Mouse (Mus musculus): ENCODE data around the gene Zfp296. TPM values are rescaled to one million over a fixed set of nuclear protein-coding genes. Genes with fewer than 3 reads are reported as not detected.

Gene Zfp296
- polyA plus RNA-seq, 1 experiment from 2014 or later: 1.5 TPM

Other genes with a start within 250 kb of the Zfp296 start
- gene Ercc1, start 232.5 kb upstream of the Zfp296 start, polyA plus RNA-seq (2016; fragmentation: Nextera tagmentation; extraction: Ambion mirVana): 25.8 and 31.5 TPM in 2 replicates
- gene Cd3eap, start 217.8 kb upstream of the Zfp296 start, polyA plus RNA-seq (2016; fragmentation: Nextera tagmentation; extraction: Ambion mirVana): 19.5 and 19.9 TPM in 2 replicates
- 1.7 and 1.9 TPM in 2 replicates for gene Ppp1r13l, start 217.5 kb upstream of the Zfp296 start, polyA plus RNA-seq (2016; fragmentation: Nextera tagmentation; extraction: Ambion mirVana)
- 9.9 and 10.9 TPM in 2 replicates for gene Ercc2, start 195.3 kb upstream of the Zfp296 start, polyA plus RNA-seq (2016; fragmentation: Nextera tagmentation; extraction: Ambion mirVana)
- 0.58 and 1.2 TPM in 2 replicates for gene Klc3, start 173.2 kb upstream of the Zfp296 start, polyA plus RNA-seq (2016; fragmentation: Nextera tagmentation; extraction: Ambion mirVana)
- gene Ckm, start 172.5 kb upstream of the Zfp296 start, polyA plus RNA-seq (2016; fragmentation: Nextera tagmentation; extraction: Ambion mirVana): 0.15 and 0.20 TPM in 2 replicates
- gene Mark4, start 118.5 kb upstream of the Zfp296 start, polyA plus RNA-seq (2016; fragmentation: Nextera tagmentation; extraction: Ambion mirVana): 3.8 and 4.2 TPM in 2 replicates
- 3.6 and 3.9 TPM in 2 replicates for gene Exoc3l2, start 114.0 kb upstream of the Zfp296 start, polyA plus RNA-seq (2016; fragmentation: Nextera tagmentation; extraction: Ambion mirVana)
- 2.1 TPM in 2 replicates for gene Bloc1s3, start 68.9 kb upstream of the Zfp296 start, polyA plus RNA-seq (2016; fragmentation: Nextera tagmentation; extraction: Ambion mirVana)
- 68.4 and 68.6 TPM in 2 replicates for gene Trappc6a, start 68.9 kb upstream of the Zfp296 start, polyA plus RNA-seq (2016; fragmentation: Nextera tagmentation; extraction: Ambion mirVana)
- gene Nkpd1, start 59.4 kb upstream of the Zfp296 start, polyA plus RNA-seq (2016; fragmentation: Nextera tagmentation; extraction: Ambion mirVana): not detected in 2 replicates
- gene Ppp1r37, start 14.2 kb upstream of the Zfp296 start, polyA plus RNA-seq (2016; fragmentation: Nextera tagmentation; extraction: Ambion mirVana): 19.1 and 20.2 TPM in 2 replicates
- 101 TPM in 2 replicates for gene Gemin7, start 308 bp downstream of the Zfp296 start, polyA plus RNA-seq (2016; fragmentation: Nextera tagmentation; extraction: Ambion mirVana)
- 23.9 and 24.2 TPM in 2 replicates for gene Clasrp, start 27.2 kb downstream of the Zfp296 start, polyA plus RNA-seq (2016; fragmentation: Nextera tagmentation; extraction: Ambion mirVana)
- 1.9 and 2.6 TPM in 2 replicates for gene Relb, start 52.2 kb downstream of the Zfp296 start, polyA plus RNA-seq (2016; fragmentation: Nextera tagmentation; extraction: Ambion mirVana)
- 75.1 and 75.2 TPM in 2 replicates for gene Clptm1, start 87.7 kb downstream of the Zfp296 start, polyA plus RNA-seq (2016; fragmentation: Nextera tagmentation; extraction: Ambion mirVana)
- gene Apoc2, start 100.7 kb downstream of the Zfp296 start, polyA plus RNA-seq (2016; fragmentation: Nextera tagmentation; extraction: Ambion mirVana): 389 and 406 TPM in 2 replicates
- gene Gm44805, start 104.1 kb downstream of the Zfp296 start, polyA plus RNA-seq (2016; fragmentation: Nextera tagmentation; extraction: Ambion mirVana): 2.7 and 4.9 TPM in 2 replicates
- 15.4 and 18.1 TPM in 2 replicates for gene Apoc4, start 104.2 kb downstream of the Zfp296 start, polyA plus RNA-seq (2016; fragmentation: Nextera tagmentation; extraction: Ambion mirVana)
- gene Apoc1, start 115.4 kb downstream of the Zfp296 start, polyA plus RNA-seq (2016; fragmentation: Nextera tagmentation; extraction: Ambion mirVana): 190 and 197 TPM in 2 replicates
- gene Apoe, start 121.9 kb downstream of the Zfp296 start, polyA plus RNA-seq (2016; fragmentation: Nextera tagmentation; extraction: Ambion mirVana): 1,254 and 1,289 TPM in 2 replicates
- gene Tomm40, start 138.2 kb downstream of the Zfp296 start, polyA plus RNA-seq (2016; fragmentation: Nextera tagmentation; extraction: Ambion mirVana): 188 and 207 TPM in 2 replicates
- gene Nectin2, start 173.2 kb downstream of the Zfp296 start, polyA plus RNA-seq (2016; fragmentation: Nextera tagmentation; extraction: Ambion mirVana): 31.9 and 34.4 TPM in 2 replicates
- 11.1 and 11.3 TPM in 2 replicates for gene Bcam, start 193.7 kb downstream of the Zfp296 start, polyA plus RNA-seq (2016; fragmentation: Nextera tagmentation; extraction: Ambion mirVana)
- 0.95 and 1.0 TPM in 2 replicates for gene Cblc, start 219.5 kb downstream of the Zfp296 start, polyA plus RNA-seq (2016; fragmentation: Nextera tagmentation; extraction: Ambion mirVana)
- gene Bcl3, start 245.5 kb downstream of the Zfp296 start, polyA plus RNA-seq (2016; fragmentation: Nextera tagmentation; extraction: Ambion mirVana): 3.7 and 5.4 TPM in 2 replicates